Mouse (Mus musculus): ENCODE data around the gene Casq2.

GRCm38 (mm10) chr3:102108201-102108600 lies 22.0 kb downstream of the Casq2 start:
- no peak for TF ChIP-seq TCF12 (IDR thresholded peaks at IDR 0.05; ENCODE audit: insufficient read depth, poor library complexity, severe bottlenecking)
- no peak for TF ChIP-seq E2F4 (IDR thresholded peaks at IDR 0.05; ENCODE audit: insufficient read depth)
- no peak for TF ChIP-seq MAX (IDR thresholded peaks at IDR 0.05; ENCODE audit: low read depth)
- no peak for TF ChIP-seq POLR2A (IDR thresholded peaks at IDR 0.05; ENCODE audit: insufficient read length, low read depth)
- TF ChIP-seq CEBPB (IDR thresholded peaks at IDR 0.05; ENCODE audit: insufficient read depth, poor library complexity, severe bottlenecking) = no peak
- no peak for TF ChIP-seq USF1 (IDR thresholded peaks at IDR 0.05; ENCODE audit: low read depth)
- TF ChIP-seq MYOG (IDR thresholded peaks at IDR 0.05; ENCODE audit: control insufficient read depth in 1 of 3, insufficient read depth in 1 of 3, insufficient read length in 2 of 3, low read depth in 2 of 3) = no peak
- no peak for TF ChIP-seq MYOD1 (IDR thresholded peaks at IDR 0.05; ENCODE audit: control insufficient read depth in 1 of 3, insufficient read length in 2 of 3, low read depth in 2 of 3)
- no peak for TF ChIP-seq POLR2AphosphoS2 (IDR thresholded peaks at IDR 0.05; ENCODE audit: insufficient read length, low read depth)
- TF ChIP-seq SRF (IDR thresholded peaks at IDR 0.05; ENCODE audit: control insufficient read depth, insufficient read length, low read depth) = no peak
- no peak for TF ChIP-seq REST (IDR thresholded peaks at IDR 0.05; ENCODE audit: insufficient read depth, insufficient read length)

All from myocyte (in vitro differentiated cells).